Mouse (Mus musculus) myocyte (in vitro differentiated cells): ENCODE results near the gene 0610012G03Rik. TPM values are rescaled to one million over a fixed set of nuclear protein-coding genes. Genes with fewer than 3 reads are reported as not detected.

Experiments used
- H3K27me3 ChIP-seq: one replicate; pipeline ENCODE4 v1.6.1; 2011; ENCODE audit not compliant: control insufficient read depth, insufficient read depth, insufficient read length
- H3K36me3 ChIP-seq: one replicate; pipeline ENCODE4 v1.6.1; 2011; ENCODE audit not compliant: control insufficient read depth, insufficient read depth
- H3K4me2 ChIP-seq: one replicate; pipeline ENCODE4 v1.6.1; 2011; ENCODE audit warnings: low read depth, control low read depth
- H3K4me3 ChIP-seq: one replicate; pipeline ENCODE4 v1.5.1; 2011; ENCODE audit warnings: mild to moderate bottlenecking, control low read depth, moderate library complexity
- H3K79me2 ChIP-seq: one replicate; pipeline ENCODE4 v1.6.1; 2011; ENCODE audit not compliant: control insufficient read depth, insufficient read depth
- H3ac ChIP-seq: one replicate; pipeline ENCODE4 v1.6.1; 2011; ENCODE audit not compliant: control insufficient read depth, insufficient read length
- CEBPB ChIP-seq: IDR thresholded peaks from 2 replicates; pipeline ENCODE4 v1.6.1; 2011; ENCODE audit warnings: mild to moderate bottlenecking, moderate library complexity; ENCODE audit not compliant: poor library complexity, insufficient read depth, severe bottlenecking
- E2F4 ChIP-seq: IDR thresholded peaks from one replicate; pipeline ENCODE4 v1.6.1; 2011; ENCODE audit warnings: mild to moderate bottlenecking, control low read depth, moderate library complexity; ENCODE audit not compliant: insufficient read depth
- MAX ChIP-seq: IDR thresholded peaks from one replicate; pipeline ENCODE4 v1.6.1; 2011; ENCODE audit warnings: low read depth, mild to moderate bottlenecking, control low read depth
- MYOD1 ChIP-seq, 3 experiments: IDR thresholded peaks; one replicate each; pipeline ENCODE4 v1.6.1; 2011; ENCODE audit warnings: control low read depth in 2 of 3, low read depth in 2 of 3, mild to moderate bottlenecking in 2 of 3, moderate library complexity in 1 of 3; ENCODE audit not compliant: insufficient read length in 2 of 3, control insufficient read depth in 1 of 3
- MYOG ChIP-seq, 3 experiments: IDR thresholded peaks; one replicate each; pipeline ENCODE4 v1.6.1; 2011; ENCODE audit warnings: control low read depth in 2 of 3, low read depth in 2 of 3, mild to moderate bottlenecking in 2 of 3; ENCODE audit not compliant: insufficient read length in 2 of 3, control insufficient read depth in 1 of 3, insufficient read depth in 1 of 3
- POLR2A ChIP-seq: IDR thresholded peaks from one replicate; pipeline ENCODE4 v1.6.1; 2011; ENCODE audit warnings: low read depth, mild to moderate bottlenecking, control low read depth, moderate library complexity; ENCODE audit not compliant: insufficient read length
- POLR2AphosphoS2 ChIP-seq: IDR thresholded peaks from one replicate; pipeline ENCODE4 v1.6.1; 2011; ENCODE audit warnings: low read depth, control low read depth; ENCODE audit not compliant: insufficient read length
- REST ChIP-seq: IDR thresholded peaks from one replicate; pipeline ENCODE4 v1.6.1; 2011; ENCODE audit warnings: mild to moderate bottlenecking, control low read depth, moderate library complexity; ENCODE audit not compliant: insufficient read depth, insufficient read length
- SRF ChIP-seq: IDR thresholded peaks from one replicate; pipeline ENCODE4 v1.6.1; 2011; ENCODE audit warnings: low read depth; ENCODE audit not compliant: control insufficient read depth, insufficient read length
- TCF12 ChIP-seq: IDR thresholded peaks from one replicate; pipeline ENCODE4 v1.6.1; 2011; ENCODE audit warnings: mild to moderate bottlenecking, control low read depth; ENCODE audit not compliant: poor library complexity, insufficient read depth, severe bottlenecking
- TCF3 ChIP-seq: IDR thresholded peaks from one replicate; pipeline ENCODE4 v1.6.1; 2011; ENCODE audit warnings: low read depth, control low read depth; ENCODE audit not compliant: insufficient read length
- USF1 ChIP-seq: IDR thresholded peaks from one replicate; pipeline ENCODE4 v1.6.1; 2011; ENCODE audit warnings: low read depth, mild to moderate bottlenecking, control low read depth, moderate library complexity
- polyA plus RNA-seq: library from polyadenylated mRNA; unstranded; fragments of >200 nt; fragmentation: generic; extraction: Trizol; gene quantifications from one replicate; pipeline ENCODE4 v1.2.1, GENCODE M21; 2012; ENCODE audit warnings: missing spikeins

Gene 0610012G03Rik
- polyA plus RNA-seq, 1 experiment = 66.6 TPM

GRCm38 (mm10) chr16:31933751-31934549, 14.3 kb downstream of the 0610012G03Rik start, which contains the start of gene Pigz:
Pigz (plus strand) TSS chr16:31933851.
- H3K4me3 ChIP-seq = peak within 1 kb of the TSS; percentile 20
- no peaks in the 10 kb centered on the region for H3K79me2 ChIP-seq
- no peaks in the 10 kb centered on the region for H3K36me3 ChIP-seq
- no peaks in the 10 kb centered on the region for H3K27me3 ChIP-seq
- TF ChIP-seq MYOG (IDR thresholded peaks at IDR 0.05; ENCODE audit: control insufficient read depth in 1 of 3, insufficient read depth in 1 of 3, insufficient read length in 2 of 3, low read depth in 2 of 3) (peak in 2 of 3 experiments; percentile 89 to 92), CEBPB (no peak), MYOD1 (IDR thresholded peaks at IDR 0.05; ENCODE audit: control insufficient read depth in 1 of 3, insufficient read length in 2 of 3, low read depth in 2 of 3) (peak in 2 of 3 experiments; percentile 88 to 92)
- H3K4me2 ChIP-seq = peak within 1 kb of the TSS; percentile 87
- H3ac ChIP-seq = no peak within 1 kb of the TSS

DNA sequence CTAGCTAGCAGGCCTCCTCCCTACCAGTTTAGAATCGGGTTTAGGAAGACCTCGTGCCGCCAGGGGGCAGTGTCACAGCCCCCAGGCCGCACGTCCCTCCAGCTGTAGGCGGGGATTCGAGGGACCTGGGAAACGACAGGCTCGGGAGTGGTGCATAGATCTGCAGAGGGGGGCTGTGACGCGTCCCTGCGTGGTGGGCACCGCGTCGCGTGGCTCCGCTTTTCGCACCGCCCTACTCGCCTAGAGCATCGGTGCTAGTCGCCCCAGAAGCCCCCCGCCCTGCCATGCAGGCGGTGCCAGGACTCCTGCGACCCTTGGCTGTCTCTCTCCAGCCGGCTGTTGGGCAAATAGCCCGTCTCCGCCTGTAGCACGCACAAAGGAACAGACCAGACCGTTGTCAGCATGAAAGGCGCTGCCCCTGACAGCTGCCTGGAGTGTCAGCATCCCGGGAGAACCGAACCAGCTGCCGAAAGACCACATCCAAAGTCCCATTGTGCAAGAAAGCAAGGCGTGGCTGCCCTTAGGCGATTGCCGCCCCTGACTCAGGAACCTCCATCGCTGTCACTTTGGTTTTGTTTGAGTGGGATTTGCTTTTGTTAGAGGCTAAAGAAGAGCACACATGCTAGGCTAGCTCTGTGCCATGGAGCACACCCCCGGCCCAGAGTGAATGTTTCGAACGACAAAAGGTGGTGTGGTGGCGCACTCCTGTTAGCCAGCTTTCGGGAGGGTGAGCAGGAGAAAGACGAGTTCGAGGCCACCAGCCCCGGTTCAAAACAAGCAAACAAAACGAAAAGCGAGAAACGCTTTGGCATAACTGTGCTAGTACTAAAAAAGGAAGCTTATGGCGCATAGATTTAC, 15.2 kb downstream of the 0610012G03Rik start:
- Histone ChIP-seq H3K4me3 (peak overlapping the region; percentile 20), H3K79me2 (no peaks in the 10 kb centered on the region), H3ac (no peak overlapping the region), H3K27me3 (no peaks in the 10 kb centered on the region), H3K4me2 (peak overlapping the region; percentile 87), H3K36me3 (no peaks in the 10 kb centered on the region)
- peak; percentile 61 for TF ChIP-seq POLR2A
- peak in 2 of 3 experiments; percentile 83 to 84 for TF ChIP-seq MYOD1 (IDR thresholded peaks at IDR 0.05; ENCODE audit: control insufficient read depth in 1 of 3, insufficient read length in 2 of 3, low read depth in 2 of 3)
- TF ChIP-seq CEBPB = peak; percentile 51; the same call in 1 of the 2 replicates
- peak; percentile 28 for TF ChIP-seq POLR2AphosphoS2
- TF ChIP-seq MAX = no peak
- TF ChIP-seq MYOG (IDR thresholded peaks at IDR 0.05; ENCODE audit: control insufficient read depth in 1 of 3, insufficient read depth in 1 of 3, insufficient read length in 2 of 3, low read depth in 2 of 3) = peak; percentile 38 to 91 (median 86)
- no peak for TF ChIP-seq TCF3

DNA sequence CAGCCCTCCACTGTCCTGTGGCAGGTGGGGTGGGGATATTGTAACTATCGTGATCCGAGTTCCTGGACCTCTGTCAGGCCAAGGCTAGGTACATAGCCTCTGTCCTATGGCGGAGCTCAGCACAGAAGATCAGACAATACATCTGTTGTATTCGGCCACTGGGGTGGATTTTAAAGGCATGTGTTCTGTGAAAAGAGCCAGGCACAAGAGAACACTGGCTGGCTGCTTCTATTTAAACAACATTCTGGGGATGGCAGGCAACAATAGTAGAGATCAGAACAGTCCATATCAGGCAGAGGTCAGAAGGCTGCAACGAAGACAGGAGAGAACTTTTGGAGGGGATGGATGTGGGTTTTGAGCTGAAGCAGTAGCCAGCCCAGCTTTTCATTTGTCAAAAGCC, 16.0 kb downstream of the 0610012G03Rik start:
- H3K27me3 ChIP-seq = no peaks in the 10 kb centered on the region

GRCm38 (mm10) chr16:31931330-31931729, 17.0 kb downstream of the 0610012G03Rik start:
- no peaks in the 10 kb centered on the region for H3K27me3 ChIP-seq
- TF ChIP-seq E2F4 (no peak), TCF3 (no peak), POLR2A (no peak), REST (no peak), USF1 (no peak), POLR2AphosphoS2 (no peak), TCF12 (no peak), CEBPB (no peak), MYOG (IDR thresholded peaks at IDR 0.05; ENCODE audit: control insufficient read depth in 1 of 3, insufficient read depth in 1 of 3, insufficient read length in 2 of 3, low read depth in 2 of 3) (no peak), MYOD1 (IDR thresholded peaks at IDR 0.05; ENCODE audit: control insufficient read depth in 1 of 3, insufficient read length in 2 of 3, low read depth in 2 of 3) (no peak), MAX (no peak)

More for the DNA sequence above, 16.0 kb downstream of the 0610012G03Rik start:
- Histone ChIP-seq H3K4me2 (peak overlapping the region; percentile 87), H3K4me3 (no peak overlapping the region), H3ac (no peak overlapping the region), H3K36me3 (no peaks in the 10 kb centered on the region), H3K79me2 (no peaks in the 10 kb centered on the region)
- TF ChIP-seq USF1 (no peak), POLR2AphosphoS2 (no peak), MAX (no peak)

DNA sequence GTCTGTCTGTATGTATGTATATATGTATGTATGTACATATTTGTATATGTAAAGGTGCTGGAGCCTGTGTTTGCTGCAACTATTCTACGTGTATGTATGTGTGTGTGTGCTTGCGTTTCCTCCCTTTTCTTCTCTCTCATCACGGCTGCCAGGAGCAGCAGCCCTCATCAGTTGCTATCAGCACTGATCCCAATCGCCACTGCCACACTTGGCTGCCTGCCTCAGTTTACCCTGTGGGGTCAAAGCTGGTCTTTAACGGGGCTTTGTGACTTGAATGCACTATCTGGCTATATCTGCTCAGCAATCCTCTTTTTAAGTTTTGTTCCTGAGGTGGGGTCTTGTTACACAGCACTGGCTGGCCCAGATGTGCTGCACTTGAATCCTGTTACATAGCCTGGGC, 20.9 kb downstream of the 0610012G03Rik start:
- Histone ChIP-seq H3K79me2 (no peaks in the 10 kb centered on the region), H3K4me3 (no peak overlapping the region), H3K4me2 (no peak overlapping the region), H3K27me3 (peaks cover 2% of the 10 kb centered on the region), H3ac (no peak overlapping the region), H3K36me3 (no peaks in the 10 kb centered on the region)
- TF ChIP-seq MAX = no peak
- no peak for TF ChIP-seq POLR2AphosphoS2
- TF ChIP-seq E2F4 = no peak
- no peak for TF ChIP-seq TCF3
- no peak for TF ChIP-seq USF1
- TF ChIP-seq POLR2A = no peak
- no peak for TF ChIP-seq CEBPB
- TF ChIP-seq SRF = no peak
- TF ChIP-seq REST = no peak
- no peak for TF ChIP-seq MYOD1 (IDR thresholded peaks at IDR 0.05; ENCODE audit: control insufficient read depth in 1 of 3, insufficient read length in 2 of 3, low read depth in 2 of 3)
- TF ChIP-seq TCF12 = no peak
- no peak for TF ChIP-seq MYOG (IDR thresholded peaks at IDR 0.05; ENCODE audit: control insufficient read depth in 1 of 3, insufficient read depth in 1 of 3, insufficient read length in 2 of 3, low read depth in 2 of 3)

More at GRCm38 (mm10) chr16:31931330-31931729, 17.0 kb downstream of the 0610012G03Rik start:
- no peak overlapping the region for H3ac ChIP-seq
- no peaks in the 10 kb centered on the region for H3K79me2 ChIP-seq
- H3K4me3 ChIP-seq = no peak overlapping the region
- H3K4me2 ChIP-seq = no peak overlapping the region
- no peaks in the 10 kb centered on the region for H3K36me3 ChIP-seq
